Mouse (Mus musculus): ENCODE results near the gene Jade2. TPM values are rescaled to one million over a fixed set of nuclear protein-coding genes. Genes with fewer than 3 reads are reported as not detected.

Jade2 gene
- total RNA-seq, 2 experiments from 2014 or later = 6.5 to 9.4 TPM

DNA sequence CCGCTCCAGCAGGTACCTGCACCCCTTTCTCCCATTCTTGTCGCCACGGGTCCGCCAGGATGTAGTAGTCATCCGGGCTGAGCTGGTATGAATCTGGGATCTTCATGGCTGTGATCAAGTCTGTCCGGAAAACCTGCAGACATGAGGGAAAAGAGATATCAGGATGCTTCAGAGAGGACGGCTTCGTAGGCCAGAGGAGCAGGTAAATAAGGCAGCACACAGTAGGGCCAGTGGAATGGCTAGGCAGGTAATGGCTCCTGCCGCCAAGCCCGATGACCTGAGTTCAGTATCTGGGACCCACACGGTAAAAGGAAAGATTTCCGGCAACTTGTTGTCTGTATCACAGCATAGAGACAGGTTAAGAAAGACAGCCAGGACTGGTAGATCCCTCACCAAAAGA lies 21.9 kb downstream of the Jade2 start:
- no peak for DNase-seq (ENCODE audit: low spot score)

DNA sequence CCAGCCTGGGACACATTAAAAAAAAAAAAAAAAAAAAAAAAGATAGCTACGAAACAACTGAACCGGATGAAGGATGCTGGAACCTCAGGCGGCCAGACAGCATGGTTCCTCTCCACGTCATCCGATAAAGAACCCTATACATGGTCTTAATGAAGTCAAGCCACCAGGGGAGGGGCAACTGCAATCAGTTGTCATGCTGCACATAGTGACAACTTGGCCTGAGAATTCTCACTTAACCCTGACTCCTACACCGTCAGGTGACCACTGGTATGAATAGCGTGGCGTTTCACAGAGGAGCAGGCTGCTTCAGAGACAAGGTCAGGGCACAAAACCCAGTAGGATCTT lies 23.4 kb downstream of the Jade2 start:
- no peak for DNase-seq (ENCODE audit: low spot score)

DNA sequence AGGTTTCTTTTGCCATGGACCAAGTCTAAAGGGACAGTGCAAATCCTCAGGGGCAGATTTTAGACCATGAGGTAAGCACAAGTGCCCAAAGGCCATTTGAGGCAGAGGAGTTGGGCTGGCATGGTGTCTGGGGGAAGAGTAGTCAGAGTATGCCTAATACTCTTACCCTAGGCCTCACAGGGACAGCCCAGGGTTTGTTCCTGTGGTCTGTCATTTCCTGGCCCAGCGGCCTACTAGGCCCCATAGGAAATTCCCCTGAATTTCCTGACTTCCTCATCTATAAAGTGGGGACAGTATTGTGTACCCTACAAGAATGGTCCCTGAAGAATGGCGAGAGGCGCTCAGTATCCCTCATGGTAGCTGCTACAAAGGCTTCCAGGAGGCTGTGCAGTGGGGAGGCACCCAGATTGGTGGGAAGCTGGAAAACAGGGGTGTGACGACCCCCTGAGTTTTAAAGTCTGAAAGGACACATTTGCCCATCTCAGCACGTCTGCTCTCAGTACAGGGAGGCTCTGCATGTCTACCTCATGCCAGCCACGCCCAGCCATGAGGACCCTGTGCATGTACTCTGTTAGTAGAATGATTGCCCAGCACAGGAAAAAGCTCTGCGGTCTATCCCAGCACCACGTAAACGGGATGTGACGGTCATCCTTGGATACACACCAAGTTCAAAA lies 23.9 kb downstream of the Jade2 start:
- no peak for DNase-seq (ENCODE audit: low spot score)

DNA sequence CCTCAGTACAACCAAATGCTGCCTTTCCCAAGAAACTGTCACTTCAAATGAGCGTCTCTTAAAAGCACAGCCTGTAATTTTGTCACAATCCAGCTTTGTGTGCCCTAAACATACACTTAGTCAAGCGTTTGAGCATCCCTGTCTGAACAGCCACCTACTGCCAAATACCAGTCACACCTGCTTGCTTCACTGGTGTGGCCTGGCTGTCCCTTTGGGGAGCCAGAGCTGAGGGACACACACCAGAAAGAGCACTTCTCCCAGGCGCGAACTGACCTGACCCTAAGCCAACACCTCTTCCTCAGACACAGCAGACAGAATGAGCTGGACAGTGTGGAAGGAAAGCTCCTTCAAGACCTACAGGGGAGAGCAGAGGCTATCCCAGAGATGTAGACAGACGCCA lies 24.5 kb downstream of the Jade2 start:
- no peak for DNase-seq (ENCODE audit: low spot score)

DNA sequence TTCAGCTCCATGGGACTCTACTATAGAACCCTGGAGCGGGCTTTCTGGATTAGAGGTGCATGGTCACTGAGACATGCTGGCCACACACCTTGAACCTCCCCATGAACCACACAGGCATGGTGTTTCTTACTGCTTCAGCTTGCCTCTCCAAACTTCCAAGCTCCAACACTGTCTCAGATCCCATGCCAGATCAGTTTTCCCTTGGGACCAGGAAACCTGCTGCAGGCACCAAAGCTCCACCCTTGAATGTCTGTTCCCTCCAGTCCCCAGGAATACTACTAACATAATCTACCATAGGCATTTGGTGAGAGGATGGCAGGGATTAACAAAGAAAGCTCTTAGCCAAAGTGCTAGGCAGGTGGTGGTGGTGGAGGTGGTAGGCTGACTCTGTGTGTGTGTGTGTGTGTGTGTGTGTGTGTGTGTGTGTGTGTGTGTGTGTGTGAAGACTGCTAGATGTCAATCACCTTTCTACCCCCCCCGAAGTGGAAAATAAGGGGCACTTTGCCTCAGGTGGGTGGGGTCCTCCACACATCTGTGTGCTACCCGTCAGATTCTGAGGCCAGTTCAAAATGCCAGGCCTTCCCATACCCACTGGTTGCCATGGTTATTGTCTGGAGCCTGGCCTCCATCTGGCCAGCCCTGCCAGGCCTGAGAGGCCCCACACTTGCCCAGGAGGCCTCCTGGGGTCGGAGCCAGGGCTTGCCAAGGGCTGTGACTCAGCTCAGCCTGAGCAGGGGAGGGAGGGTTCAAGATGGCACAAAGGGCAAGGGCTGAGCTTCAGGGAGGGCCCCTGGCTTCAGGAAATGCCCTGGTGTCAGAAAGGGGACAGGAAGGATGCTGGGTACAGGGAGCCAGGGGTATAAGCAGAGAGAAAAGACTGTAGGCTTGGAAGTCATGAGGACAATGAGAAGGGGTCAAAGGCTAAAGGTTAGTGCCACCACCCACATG lies 25.2 kb downstream of the Jade2 start:
- DNase-seq (ENCODE audit: low spot score) = no peak

DNA sequence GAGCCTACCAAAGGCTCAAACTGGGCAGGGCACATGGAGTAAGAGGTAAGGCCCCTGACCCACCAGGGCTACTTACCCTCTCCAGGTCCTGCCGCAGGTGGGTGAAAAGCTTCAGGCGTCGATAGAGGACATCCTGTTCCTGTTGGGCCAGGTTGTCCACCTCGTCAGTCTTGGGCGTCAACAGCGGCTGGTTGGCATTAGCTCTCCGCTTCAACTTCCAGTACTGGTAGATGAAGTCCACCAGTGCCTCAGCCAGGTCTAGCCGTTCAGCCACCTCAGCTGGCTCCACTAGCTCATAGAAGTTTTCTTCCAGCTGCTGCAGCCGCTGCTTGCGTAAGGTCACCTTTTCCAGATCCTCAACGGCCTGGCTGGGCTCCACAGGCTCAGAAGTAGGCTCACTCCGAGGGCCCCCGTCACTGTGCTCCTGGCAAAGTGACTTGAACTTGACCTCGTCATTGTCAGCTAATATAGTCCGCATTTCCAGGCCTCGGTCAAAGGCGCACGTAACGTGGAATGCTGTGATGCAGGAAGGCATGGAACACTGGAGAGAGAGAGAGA lies 32.5 kb downstream of the Jade2 start:
- DNase-seq (ENCODE audit: low spot score) = no peak

DNA sequence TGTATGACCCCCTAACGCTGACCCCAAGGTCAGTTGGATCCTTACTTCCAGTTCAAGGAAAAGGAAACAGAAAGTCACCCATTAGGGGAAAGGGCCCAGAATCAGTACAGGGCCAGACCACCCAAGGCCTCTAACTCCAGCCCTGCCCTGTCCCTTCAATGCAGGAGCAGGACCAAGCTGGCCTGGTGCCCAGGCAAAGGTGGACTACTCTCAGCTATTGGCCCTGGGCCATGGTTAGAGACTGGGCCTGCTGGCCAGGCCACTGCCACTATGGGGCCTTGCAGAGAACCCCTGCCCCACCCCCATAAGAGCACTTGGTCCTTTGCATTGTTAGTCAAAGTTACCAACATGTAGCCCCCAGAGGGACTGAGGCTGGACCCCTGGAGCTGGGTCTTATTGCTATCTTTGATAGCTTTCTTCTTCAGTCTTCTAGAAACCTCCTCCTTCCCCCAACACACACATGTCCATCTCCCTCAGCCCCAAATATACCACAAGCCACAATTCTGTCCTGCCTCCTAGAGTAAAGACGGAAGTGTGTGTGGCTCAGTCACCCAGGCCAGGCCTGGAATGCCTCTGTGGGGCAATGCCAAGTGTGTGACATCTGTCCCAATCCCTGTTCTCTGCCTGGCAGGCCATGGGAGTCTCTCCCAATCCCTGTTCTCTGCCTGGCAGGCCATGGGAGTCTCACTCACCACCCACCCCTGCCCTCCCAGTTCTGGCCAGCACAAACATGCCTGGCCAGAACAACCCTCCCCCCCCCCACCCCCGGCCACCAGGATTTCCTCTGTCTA lies 33.3 kb downstream of the Jade2 start:
- no peak for DNase-seq (ENCODE audit: low spot score)

DNA sequence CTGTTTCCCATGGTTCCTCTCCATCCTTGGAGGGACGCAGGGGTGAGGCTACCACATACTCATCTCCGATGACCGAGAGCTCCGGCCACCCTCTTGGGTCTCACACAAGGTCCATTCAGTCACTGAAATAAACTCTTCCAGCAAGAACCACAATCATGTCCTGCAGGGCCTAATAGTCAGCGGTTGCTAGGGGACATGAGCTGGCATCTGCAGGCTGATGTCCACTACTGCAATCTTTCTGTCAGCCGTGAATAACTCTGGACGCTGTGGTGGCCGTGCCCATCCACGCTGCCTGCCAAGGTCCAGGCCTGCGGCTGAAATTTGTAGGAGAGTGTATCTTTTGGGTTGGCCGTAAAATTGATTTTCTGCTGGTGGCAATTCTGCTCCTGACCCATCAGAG lies 34.2 kb downstream of the Jade2 start:
- DNase-seq (ENCODE audit: low spot score) = no peak

DNA sequence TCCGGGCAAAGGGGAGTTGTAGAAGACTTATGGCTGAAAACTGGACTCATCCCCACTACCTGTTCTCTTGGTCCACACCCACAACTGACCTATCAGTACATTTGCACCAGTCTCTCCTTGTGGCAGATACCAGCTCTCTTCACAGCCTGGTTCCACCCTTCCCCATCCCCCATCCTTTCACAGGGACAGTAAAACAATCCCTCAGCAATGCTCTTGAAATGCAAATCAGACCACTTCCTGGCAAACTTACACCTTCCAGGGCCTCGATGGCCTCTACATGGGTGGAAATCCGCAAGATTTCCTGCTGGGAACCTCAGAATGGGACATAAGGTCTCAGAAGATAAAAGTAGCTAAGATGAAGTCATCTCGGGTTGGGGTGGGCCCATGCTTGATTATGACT lies 34.7 kb downstream of the Jade2 start:
- no peak for DNase-seq (ENCODE audit: low spot score)

DNA sequence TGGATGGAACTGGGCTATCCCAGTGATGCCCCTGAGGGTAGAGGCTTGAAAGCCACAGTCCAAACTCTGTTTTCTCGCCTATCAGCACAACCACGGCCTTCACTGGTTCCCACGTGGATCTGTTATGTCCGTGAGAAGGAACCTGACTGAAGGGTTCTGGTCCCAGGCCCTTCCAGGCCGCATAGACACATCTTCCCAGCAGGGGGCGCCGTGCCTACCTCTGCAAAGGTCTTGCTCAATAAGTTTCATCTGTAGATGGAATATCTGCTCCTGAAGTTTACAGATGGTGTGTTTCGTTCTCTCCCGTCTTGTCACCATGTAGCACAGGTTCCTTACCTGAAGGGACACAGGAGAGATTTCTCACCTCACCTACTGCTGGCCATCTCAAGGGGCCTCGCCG lies 36.6 kb downstream of the Jade2 start:
- peak; percentile 85 for DNase-seq (ENCODE audit: low spot score)

DNA sequence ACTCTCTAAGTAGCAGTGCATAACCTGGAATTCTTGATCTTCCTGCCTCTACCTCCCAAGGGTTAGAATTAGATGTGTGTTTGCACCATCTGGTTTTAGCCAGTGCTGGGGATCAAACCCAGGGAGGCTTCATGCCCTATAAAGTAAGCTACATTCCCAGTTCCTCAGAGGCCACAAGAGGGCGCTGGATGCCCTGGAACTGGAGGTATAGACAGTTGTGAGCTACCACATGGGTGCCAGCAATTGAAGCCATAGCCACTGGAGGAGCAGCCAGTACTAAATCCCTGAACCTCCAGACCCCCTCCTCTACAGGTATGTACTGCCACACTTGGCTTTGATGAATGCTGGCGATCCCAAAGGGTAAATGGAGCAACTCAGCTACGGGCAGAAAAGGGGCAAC lies 37.5 kb downstream of the Jade2 start:
- peak; percentile 74 for DNase-seq (ENCODE audit: low spot score)

DNA sequence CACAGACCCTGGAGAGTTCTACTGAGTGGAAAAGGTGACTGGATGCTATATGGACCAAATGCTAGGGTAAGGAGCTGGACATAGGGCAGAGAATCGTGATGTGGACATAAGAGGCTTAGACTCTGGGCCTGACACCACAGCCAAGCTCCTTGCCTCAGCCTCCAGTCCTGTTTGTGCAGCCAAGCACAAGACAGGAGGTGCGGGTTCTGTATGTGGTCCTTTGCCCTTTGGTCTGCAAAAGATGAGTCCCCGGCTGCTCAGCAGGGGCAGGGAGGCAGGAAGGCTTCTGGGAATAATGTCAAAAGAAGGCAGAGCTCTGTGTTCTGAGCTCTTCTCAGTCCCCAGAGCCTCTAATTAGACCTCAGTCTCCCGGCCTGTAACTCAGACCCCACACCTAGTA lies 38.6 kb downstream of the Jade2 start:
- no peak for DNase-seq (ENCODE audit: low spot score)

DNA sequence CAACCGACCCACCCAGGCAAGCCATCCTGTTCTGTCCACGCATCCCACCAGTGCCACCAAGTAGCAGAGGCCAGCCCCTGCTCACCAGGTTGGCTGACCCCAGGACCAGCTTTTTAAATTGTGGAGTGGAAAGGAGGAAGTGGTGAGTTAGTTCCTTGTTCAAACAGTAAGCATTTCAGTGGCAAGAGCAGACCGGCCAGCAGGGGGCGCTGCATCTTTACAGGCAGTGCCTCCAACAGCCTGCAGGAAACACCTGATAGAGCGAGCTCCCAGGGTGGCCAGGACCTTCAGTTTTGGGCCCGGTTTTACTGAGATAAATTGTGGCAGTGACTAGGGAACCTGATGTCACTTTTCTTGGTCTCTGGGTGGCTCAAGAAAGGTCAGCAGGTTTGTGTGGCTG lies 39.7 kb downstream of the Jade2 start:
- peak; percentile 87 for DNase-seq (ENCODE audit: low spot score)

DNA sequence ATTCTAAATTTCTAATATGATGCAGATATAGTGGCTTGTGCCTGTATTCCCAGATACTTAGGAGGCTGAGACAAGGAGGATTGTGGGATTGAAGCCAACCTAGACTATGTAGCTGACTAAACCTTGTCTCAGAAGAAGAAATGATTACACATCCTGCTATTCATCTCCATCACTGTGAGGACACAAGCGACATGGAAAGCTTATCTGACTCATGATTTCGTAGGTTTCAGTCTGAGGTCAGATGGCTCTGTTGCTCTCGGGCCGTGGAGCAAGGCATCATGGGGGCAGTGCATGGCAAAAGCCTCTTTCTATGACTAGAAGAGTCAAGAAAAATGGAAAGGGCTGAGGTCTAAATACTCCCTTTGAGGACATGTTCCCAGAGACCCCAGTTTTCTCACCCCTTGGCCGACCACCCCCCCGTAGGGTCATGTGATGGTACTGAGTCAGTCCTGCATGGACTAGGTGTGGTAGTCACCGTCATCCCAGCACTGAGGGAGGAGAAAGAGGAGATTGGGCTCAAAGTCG lies 45.4 kb downstream of the Jade2 start:
- no peak for DNase-seq (ENCODE audit: low spot score)

DNA sequence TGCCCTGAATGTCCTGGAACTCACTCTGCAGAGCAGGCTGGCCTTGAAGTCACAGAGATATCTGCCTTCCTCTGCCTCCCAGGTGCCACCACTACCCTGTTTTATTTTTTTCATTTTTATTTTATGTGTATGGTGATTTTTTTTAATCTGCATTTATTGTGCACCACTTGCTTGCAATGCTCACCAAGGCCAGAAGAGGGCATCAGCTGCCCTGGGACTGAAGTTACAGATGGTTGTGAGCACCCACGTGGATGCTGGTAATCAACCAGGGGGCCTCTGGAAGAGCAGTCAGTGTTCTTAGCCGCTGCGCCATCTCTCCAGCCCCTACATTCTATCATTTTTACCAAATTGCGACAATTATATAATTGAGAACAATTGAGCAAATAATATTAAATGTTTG lies 46.2 kb downstream of the Jade2 start:
- DNase-seq (ENCODE audit: low spot score) = no peak

DNA sequence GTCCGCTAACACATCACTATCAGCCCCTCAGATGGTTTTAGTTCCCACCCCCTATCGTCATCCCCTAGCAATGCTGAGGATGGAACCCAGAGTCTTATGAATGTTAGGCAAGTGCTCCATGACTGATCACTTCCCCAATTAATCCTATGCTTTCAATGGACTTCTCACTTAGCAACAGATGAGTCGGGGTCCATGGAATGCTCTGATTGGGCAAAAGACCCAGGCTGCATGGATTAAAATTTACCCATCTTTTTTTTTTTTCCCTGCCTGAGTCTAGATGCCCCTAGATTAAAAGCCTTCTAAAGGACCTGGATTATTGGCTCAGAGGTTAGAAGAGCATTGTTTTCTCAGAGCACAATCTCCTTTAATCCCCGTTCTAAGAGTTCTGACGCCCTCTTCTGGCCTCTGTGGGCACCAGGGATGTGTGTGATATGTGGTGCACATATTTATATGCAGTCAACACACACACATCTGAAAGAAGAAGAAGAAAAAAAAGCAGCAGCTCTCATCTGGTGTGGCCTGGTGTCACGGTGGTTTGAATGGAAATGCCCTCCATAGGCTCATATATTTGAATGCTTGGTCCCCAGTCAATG lies 47.7 kb downstream of the Jade2 start:
- DNase-seq (ENCODE audit: low spot score) = no peak

DNA sequence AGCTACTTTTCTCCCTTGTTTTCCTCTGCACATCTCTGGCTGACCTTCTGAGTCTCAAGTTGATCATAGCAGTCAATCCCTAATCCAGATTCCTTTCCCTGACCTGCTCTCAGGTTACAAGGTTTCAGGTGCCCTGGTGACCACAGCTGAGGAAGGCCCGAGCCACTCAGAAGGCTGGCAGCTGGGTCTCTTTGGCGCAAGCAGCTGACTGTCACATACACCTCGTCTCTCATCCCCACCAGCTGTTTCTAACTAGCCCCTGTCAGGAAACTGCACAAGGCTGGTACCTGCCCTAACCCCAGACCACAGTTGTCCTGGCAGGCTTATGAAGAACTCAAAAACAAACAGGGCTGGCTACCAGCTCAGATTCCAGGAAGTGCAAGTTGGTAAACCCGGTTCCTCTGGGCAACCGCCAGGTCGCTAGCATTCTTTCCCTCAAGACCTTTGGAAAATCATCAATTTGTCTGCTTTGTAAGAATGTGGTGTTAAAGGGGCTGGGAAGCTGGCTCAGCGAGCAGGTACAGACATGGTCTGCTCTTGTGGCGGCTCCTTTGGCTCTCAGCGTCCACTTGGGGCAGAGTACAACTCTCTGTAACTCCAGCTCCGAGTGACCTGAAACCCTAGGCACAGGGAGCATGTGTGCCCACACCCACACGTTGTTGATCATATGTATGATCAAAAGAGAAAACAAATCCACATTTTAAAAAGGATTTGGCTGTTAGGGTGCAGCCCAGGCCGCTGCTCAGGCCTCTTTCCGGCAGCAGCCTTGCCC lies 50.2 kb downstream of the Jade2 start:
- peak; percentile 76 for DNase-seq (ENCODE audit: low spot score)

DNA sequence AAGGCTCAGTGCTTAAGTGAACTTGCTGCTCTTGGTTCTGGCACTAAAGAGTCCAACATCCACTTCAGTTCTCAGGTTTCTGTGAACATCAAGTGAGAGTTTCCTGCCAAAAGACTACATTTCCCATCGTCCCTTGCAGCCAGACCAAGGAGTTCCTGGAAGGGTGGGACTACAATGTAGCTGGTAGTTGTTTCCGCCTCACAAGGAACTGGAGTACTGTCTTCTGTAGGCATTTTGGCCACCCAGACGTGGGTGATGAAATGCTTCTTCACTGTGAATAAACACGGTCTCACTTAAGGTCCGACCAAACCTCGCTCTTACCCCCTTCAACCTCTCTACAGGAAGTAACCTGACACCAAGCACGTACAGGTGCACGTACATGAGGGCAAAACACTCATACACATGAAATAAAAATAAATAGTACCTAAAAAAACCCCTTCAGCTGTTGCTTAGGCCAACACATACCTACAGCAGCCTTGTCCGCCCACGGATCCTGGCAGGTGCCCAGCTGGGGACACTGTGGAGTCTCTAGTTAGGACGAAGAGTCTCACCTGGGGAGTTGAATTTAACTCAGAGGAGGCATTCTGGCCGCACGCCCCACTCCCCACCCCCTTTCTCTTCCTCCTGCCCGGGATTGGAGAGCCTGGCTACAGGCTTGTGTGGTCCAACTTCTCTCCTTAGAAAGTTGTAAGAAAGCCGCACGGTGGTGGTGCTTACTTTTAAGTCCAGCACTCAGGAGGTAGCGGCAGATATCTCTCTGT lies 52.1 kb downstream of the Jade2 start:
- DNase-seq (ENCODE audit: low spot score) = peak; percentile 91

DNA sequence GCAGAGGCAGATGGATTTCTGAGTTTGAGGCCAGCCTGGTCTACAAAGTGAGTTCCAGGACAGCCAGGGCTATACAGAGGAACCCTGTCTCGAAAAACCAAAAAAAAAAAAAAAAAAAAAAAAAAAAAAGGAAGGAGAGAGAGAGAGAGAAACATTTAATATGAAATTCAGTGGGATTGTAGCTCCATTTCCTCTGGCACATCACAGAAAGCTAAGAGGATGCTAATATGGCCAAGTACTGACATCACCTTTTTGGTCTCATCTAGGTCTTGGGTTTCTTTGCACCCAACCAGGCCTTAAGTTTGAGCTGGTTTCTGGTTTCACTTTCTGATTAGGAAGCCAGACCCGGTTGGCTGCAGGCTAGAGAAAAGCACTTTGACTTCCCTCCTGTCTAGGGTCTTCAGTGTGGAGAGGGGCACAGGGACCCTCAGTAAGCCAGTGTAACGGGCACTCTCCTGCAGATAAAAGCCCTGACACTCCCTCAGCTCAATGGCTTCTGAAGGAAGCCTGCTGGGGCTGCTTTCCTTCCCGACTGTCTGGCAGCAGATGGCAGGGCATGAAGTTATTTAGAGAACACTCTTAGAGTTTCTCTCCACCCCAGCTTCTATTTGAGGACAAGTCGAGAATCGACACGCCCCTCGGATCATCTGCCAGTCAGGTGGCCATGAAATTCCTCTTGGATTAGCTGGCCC lies 56.7 kb downstream of the Jade2 start:
- DNase-seq (ENCODE audit: low spot score) = peak; percentile 68

All from gastrocnemius, adult 18-20 months (tissue).